Mouse (Mus musculus): ENCODE data around the gene Pacsin3.

GRCm38 (mm10) chr2:91305926-91306325, 50.2 kb downstream of the Pacsin3 start:
- TF ChIP-seq CTCF (IDR thresholded peaks at IDR 0.05) (no peak), EP300 (IDR thresholded peaks at IDR 0.05) (no peak)

Measured in lung, postnatal 0 days (tissue).